In the genomic region with DNA sequence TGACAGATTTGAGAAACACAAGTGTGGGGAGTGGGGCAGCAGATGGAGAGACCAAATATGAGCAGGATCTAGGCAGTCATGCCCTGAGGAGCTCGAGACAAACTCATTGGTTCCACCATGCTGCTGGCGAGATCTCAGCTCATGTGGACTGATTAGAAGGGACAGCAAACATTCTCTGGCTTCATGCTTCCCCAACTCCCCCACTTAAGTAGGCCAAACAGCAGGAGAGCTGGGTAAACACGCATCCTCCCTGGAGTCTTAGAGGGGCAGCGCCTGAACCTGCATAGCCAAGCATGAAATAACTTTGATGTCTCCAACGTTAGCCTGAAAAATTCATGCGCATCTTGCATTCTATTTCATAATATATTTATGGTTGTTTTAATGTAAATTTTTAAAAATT, we compare ENCODE assay signal across 20 mouse cellular contexts.
DNase-seq lines count a peak whose midpoint lies in the region; ATAC-seq lines count a peak whose summit lies in the region.
"Had no signal": no experiment of that assay in that cellular context is flagged by ENCODE, and none has a peak within 500 bp of the region (broad histone marks: within the 10 kb centered on the region; RNA-seq: fewer than 3 reads in every experiment).

No protein-coding gene starts in this region.

- DNase-seq in heart, adult 11 months = peak; percentile 72
- DNase-seq in heart, postnatal 4 days = no peak
- peak; percentile 14 for DNase-seq in Muller cell, postnatal 12 days (ENCODE audit: inconsistent ontology term)
- DNase-seq in retina, embryonic 14.5 days (ENCODE audit: low spot score) = peak; percentile 67
- peak; percentile 16 for DNase-seq in retina, postnatal 7 days (ENCODE audit: low read depth, low spot score)
- no peak for DNase-seq in layer of hippocampus, postnatal 25 days (ENCODE audit: extremely low spot score in 1 of 2, low spot score in 1 of 2)
- DNase-seq: adrenal gland, adult 8-10 months; adrenal gland, postnatal 14 days; adrenal gland, postnatal 36 days; cerebellum, adult 18-20 months; cerebellum, adult 8-10 months; cerebellum, adult 9-11 months; cerebellum, postnatal 25 days had no signal

- H3K4me1 ChIP-seq in forebrain, embryonic 12.5 days = peaks cover 5% of the 10 kb centered on the region; the same call in 1 of the 2 replicates
- H3K4me1 ChIP-seq: embryonic facial prominence, embryonic 12.5 days had no signal

- H3K27ac ChIP-seq in forebrain, embryonic 12.5 days = no peak overlapping the region
- H3K27ac ChIP-seq: embryonic facial prominence, embryonic 10.5 days; embryonic facial prominence, embryonic 12.5 days had no signal

- ATAC-seq in forebrain, embryonic 12.5 days (ENCODE audit: low FRiP score) = no peak
- ATAC-seq: activated CD4-positive, CD25-positive, alpha-beta regulatory T cell, adult 4 months; forebrain, embryonic 14.5 days; forebrain, embryonic 16.5 days; Patski had no signal

- H3K9me3 ChIP-seq in forebrain, embryonic 12.5 days = no peaks in the 10 kb centered on the region
- H3K9me3 ChIP-seq: embryonic facial prominence, embryonic 10.5 days; embryonic facial prominence, embryonic 12.5 days had no signal

- H3K9ac ChIP-seq in forebrain, embryonic 12.5 days = no peak overlapping the region
- H3K9ac ChIP-seq: embryonic facial prominence, embryonic 12.5 days had no signal

- H3K4me3 ChIP-seq in forebrain, embryonic 12.5 days (replicated peaks) = no peak overlapping the region
- H3K4me3 ChIP-seq: embryonic facial prominence, embryonic 10.5 days; embryonic facial prominence, embryonic 12.5 days had no signal

- no peaks in the 10 kb centered on the region for H3K27me3 ChIP-seq in forebrain, embryonic 12.5 days
- H3K27me3 ChIP-seq: embryonic facial prominence, embryonic 12.5 days had no signal

- no peak overlapping the region for H3K4me2 ChIP-seq in forebrain, embryonic 12.5 days
- H3K4me2 ChIP-seq: embryonic facial prominence, embryonic 12.5 days had no signal

- 83% methylated on average over 6 of the region's 6 CpGs for WGBS in forebrain, embryonic 12.5 days

- no peaks in the 10 kb centered on the region for H3K36me3 ChIP-seq in forebrain, embryonic 12.5 days (replicated peaks)
- H3K36me3 ChIP-seq: embryonic facial prominence, embryonic 10.5 days; embryonic facial prominence, embryonic 12.5 days had no signal

Comparison
In these comparisons a context has a peak if more than half of its experiments do, and no peak if none do; other contexts are left out.
1. DNase-seq: peak in heart, adult 11 months (single experiment), Muller cell, postnatal 12 days (single experiment), retina, embryonic 14.5 days (single experiment) and retina, postnatal 7 days (single experiment); none in heart, postnatal 4 days (single experiment) and layer of hippocampus, postnatal 25 days (0 of 2).